Comparison of ENCODE assay signal across 8 mouse cellular contexts in the genomic region with DNA sequence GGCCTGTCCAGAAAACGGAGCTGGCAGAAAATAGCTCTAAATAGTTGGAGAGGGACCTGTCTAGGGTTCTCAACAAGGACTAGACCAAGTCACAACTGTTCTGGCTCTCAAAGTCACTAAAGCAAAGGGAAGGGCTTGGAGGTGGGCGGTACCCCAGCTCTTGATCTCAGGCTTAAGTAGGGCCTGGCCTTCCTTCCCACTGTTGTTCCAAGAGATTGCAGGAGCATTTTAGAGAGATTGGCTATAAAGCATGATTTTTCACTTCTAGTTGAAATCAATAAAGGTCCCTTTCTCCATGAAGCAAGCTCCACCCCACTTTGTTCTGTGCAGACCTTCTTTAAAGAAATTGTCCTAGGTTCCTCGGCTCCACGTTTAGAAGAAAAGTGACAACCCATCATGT. TPM values are rescaled to one million over a fixed set of nuclear protein-coding genes. Genes with fewer than 3 reads are reported as not detected.
DNase-seq lines count a peak whose midpoint lies in the region; ATAC-seq and TF ChIP-seq lines count a peak whose summit lies in the region.

No protein-coding gene starts in this region.

- TF ChIP-seq RAD21 in MEL (IDR thresholded peaks at IDR 0.05; ENCODE audit: low read depth, low read length), result no peak

- peak overlapping the region; percentile 88 to 100; a peak in 3 of 4 replicates for H3K4me3 ChIP-seq in heart, embryonic 14.5 days (ENCODE audit: control insufficient read depth in 1 of 2, insufficient read depth in 1 of 2, low read depth in 1 of 2, low read length in 2 of 2)
- peak overlapping the region; percentile 60 to 65 for H3K4me3 ChIP-seq in MEL (ENCODE audit: control insufficient read depth in 1 of 2, insufficient read depth in 1 of 2, low read depth in 2 of 2, low read length in 2 of 2)
- H3K4me3 ChIP-seq in hindbrain, embryonic 11.5 days (ENCODE audit: low read depth, low read length), result no peak overlapping the region
- peak overlapping the region; percentile 93 for H3K4me3 ChIP-seq in midbrain, embryonic 12.5 days

- TF ChIP-seq CTCF in MEL (IDR thresholded peaks at IDR 0.05 in 2 of 3, conservative IDR thresholded peaks at IDR 0.05 in 1 of 3; ENCODE audit: control insufficient read depth in 1 of 3, insufficient read depth in 1 of 3, low read depth in 2 of 3, low read length in 3 of 3, poor library complexity in 1 of 3, severe bottlenecking in 1 of 3), result no peak

- no peaks in the 10 kb centered on the region for H3K36me3 ChIP-seq in heart, embryonic 14.5 days (ENCODE audit: control insufficient read depth, insufficient read depth, low read length)
- H3K36me3 ChIP-seq in MEL (ENCODE audit: control insufficient read depth in 1 of 2, insufficient read depth in 2 of 2, low read length in 2 of 2), result peaks cover 0 to 16% of the 10 kb centered on the region in 2 experiments; a peak in 2 of 4 replicates
- H3K36me3 ChIP-seq in hindbrain, embryonic 11.5 days (ENCODE audit: control insufficient read depth, insufficient read depth, low read length), result no peaks in the 10 kb centered on the region
- no peaks in the 10 kb centered on the region for H3K36me3 ChIP-seq in midbrain, embryonic 12.5 days

- H3K79me2 ChIP-seq in MEL (ENCODE audit: control insufficient read depth, insufficient read depth, low read length, poor library complexity), result peaks cover 8% of the 10 kb centered on the region

- WGBS in heart, embryonic 14.5 days, result 61% methylated on average over 4 of the region's 4 CpGs
- 60% methylated on average over 4 of the region's 4 CpGs for WGBS in hindbrain, embryonic 11.5 days
- WGBS in midbrain, embryonic 12.5 days, result 69% methylated on average over 4 of the region's 4 CpGs

- no peak overlapping the region for H3K27ac ChIP-seq in heart, embryonic 14.5 days (replicated peaks in 1 of 2; ENCODE audit: control insufficient read depth in 1 of 2, insufficient read depth in 1 of 2, low read depth in 2 of 2, low read length in 2 of 2)
- peak overlapping the region; percentile 77 for H3K27ac ChIP-seq in MEL (ENCODE audit: control insufficient read depth, low read depth, low read length)
- H3K27ac ChIP-seq in hindbrain, embryonic 11.5 days (ENCODE audit: low read depth, low read length), result no peak overlapping the region
- no peak overlapping the region for H3K27ac ChIP-seq in midbrain, embryonic 12.5 days (replicated peaks)

- TF ChIP-seq POLR2A in MEL (IDR thresholded peaks at IDR 0.05; ENCODE audit: control insufficient read depth in 1 of 2, insufficient read depth in 1 of 2, low read depth in 1 of 2, low read length in 2 of 2, poor library complexity in 1 of 2), result no peak

- no peak for ATAC-seq in heart, embryonic 14.5 days (ENCODE audit: insufficient number of reproducible peaks, insufficient read depth, low FRiP score, low read depth)
- ATAC-seq in hindbrain, embryonic 11.5 days (ENCODE audit: low FRiP score), result no peak
- no peak for ATAC-seq in midbrain, embryonic 12.5 days (ENCODE audit: low FRiP score, low read depth)

- H3K9ac ChIP-seq in heart, embryonic 14.5 days (ENCODE audit: low read length), result peak overlapping the region; percentile 87
- H3K9ac ChIP-seq in MEL (ENCODE audit: control insufficient read depth, low read depth, low read length, poor library complexity, severe bottlenecking), result peak overlapping the region; percentile 85
- H3K9ac ChIP-seq in hindbrain, embryonic 11.5 days (ENCODE audit: low read depth, low read length), result peak overlapping the region; percentile 76
- H3K9ac ChIP-seq in midbrain, embryonic 12.5 days (replicated peaks), result peak overlapping the region; percentile 42; the same call in 1 of the 2 replicates

- no peaks in the 10 kb centered on the region for H3K27me3 ChIP-seq in heart, embryonic 14.5 days (ENCODE audit: control insufficient read depth, insufficient read depth, low read length)
- H3K27me3 ChIP-seq in MEL (ENCODE audit: control insufficient read depth in 1 of 2, insufficient read depth in 2 of 2, low read length in 2 of 2), result no peaks in the 10 kb centered on the region
- H3K27me3 ChIP-seq in hindbrain, embryonic 11.5 days (ENCODE audit: control insufficient read depth, insufficient read depth, low read length), result no peaks in the 10 kb centered on the region
- no peaks in the 10 kb centered on the region for H3K27me3 ChIP-seq in midbrain, embryonic 12.5 days

- TF ChIP-seq EP300 in MEL (IDR thresholded peaks at IDR 0.05; ENCODE audit: low read depth in 1 of 2, low read length in 2 of 2), result no peak

- peaks cover 4 to 9% of the 10 kb centered on the region in 2 experiments; a peak in 3 of 4 replicates for H3K4me1 ChIP-seq in heart, embryonic 14.5 days (ENCODE audit: control insufficient read depth in 2 of 2, insufficient read depth in 2 of 2, low read length in 2 of 2)
- H3K4me1 ChIP-seq in MEL (ENCODE audit: control insufficient read depth in 1 of 2, insufficient read depth in 2 of 2, low read length in 2 of 2), result peaks cover 2 to 21% of the 10 kb centered on the region in 2 experiments; a peak in 3 of 4 replicates
- H3K4me1 ChIP-seq in hindbrain, embryonic 11.5 days (replicated peaks; ENCODE audit: control insufficient read depth, insufficient read depth, low read length), result no peaks in the 10 kb centered on the region
- peaks cover 14% of the 10 kb centered on the region for H3K4me1 ChIP-seq in midbrain, embryonic 12.5 days

- no peak for DNase-seq in heart, adult 9 months (ENCODE audit: low spot score in 2 of 2)
- DNase-seq in MEL (ENCODE audit: low read depth, low spot score), result peak; percentile 75
- no peak for DNase-seq in hindbrain, embryonic 11.5 days (ENCODE audit: low spot score)
- no peak for DNase-seq in ovary, postnatal 36 days (ENCODE audit: low spot score)
- no peak for DNase-seq in cerebellum, postnatal 14 days
- no peak for DNase-seq in spleen, adult 12 weeks (ENCODE audit: low spot score)

- H3K9me3 ChIP-seq in heart, embryonic 14.5 days (ENCODE audit: control insufficient read depth, low read length), result no peaks in the 10 kb centered on the region
- H3K9me3 ChIP-seq in MEL (replicated peaks; ENCODE audit: insufficient read depth, low read length), result no peaks in the 10 kb centered on the region
- no peaks in the 10 kb centered on the region for H3K9me3 ChIP-seq in hindbrain, embryonic 11.5 days (ENCODE audit: control insufficient read depth, low read length)
- no peaks in the 10 kb centered on the region for H3K9me3 ChIP-seq in midbrain, embryonic 12.5 days

- peak overlapping the region; percentile 75 for H3K4me2 ChIP-seq in heart, embryonic 14.5 days (ENCODE audit: low read length)
- H3K4me2 ChIP-seq in hindbrain, embryonic 11.5 days (replicated peaks; ENCODE audit: low read depth, low read length), result peak overlapping the region; percentile 94
- peak overlapping the region; percentile 95 for H3K4me2 ChIP-seq in midbrain, embryonic 12.5 days (replicated peaks)

TF ChIP-seq in MEL, 35 proteins besides CTCF, POLR2A, EP300 and RAD21:
- TF ChIP-seq ELF1 (IDR thresholded peaks at IDR 0.05; ENCODE audit: low read depth, low read length) (0 out of 2 replicates have a peak, but pooled peaks have one; percentile 4), TCF12 (IDR thresholded peaks at IDR 0.05; ENCODE audit: low read depth, low read length) (no peak), E2F4 (IDR thresholded peaks at IDR 0.05; ENCODE audit: borderline replicate concordance, low read depth, low read length) (peak; percentile 38; the same call in 1 of the 2 replicates)

RNA-seq across cellular contexts. Expression of gene Pkmyt1, which starts 0.7 kb away (rescaled TPM):
- polyA plus RNA-seq in heart, embryonic 14.5 days (2014; fragmentation: Nextera tagmentation; extraction: Ambion mirVana), result 27.2 and 28.1 TPM in 2 replicates
- 15.8 and 16.6 TPM in 2 replicates for total RNA-seq in MEL (2012; rRNA removed)
- 10 to 100 TPM in 1 of 2 experiments, not detected in 1; 49.8 TPM for polyA plus RNA-seq in MEL (2012; ENCODE audit: insufficient read depth in 1 of 2, insufficient read length in 2 of 2, low read depth in 1 of 2, low replicate concordance in 2 of 2, missing spikeins in 1 of 2)
- 30.2 and 31.3 TPM in 2 replicates for polyA plus RNA-seq in hindbrain, embryonic 11.5 days (2014; fragmentation: Nextera tagmentation; extraction: Ambion mirVana)
- 36.9 and 40.8 TPM in 2 replicates for polyA plus RNA-seq in midbrain, embryonic 12.5 days (2016; fragmentation: Nextera tagmentation; extraction: Ambion mirVana)

RNA-seq across cellular contexts. Expression of gene 1520401A03Rik, which starts 2.9 kb away (rescaled TPM):
- not detected in 2 replicates for polyA plus RNA-seq in heart, embryonic 14.5 days (2014; fragmentation: Nextera tagmentation; extraction: Ambion mirVana)
- total RNA-seq in MEL (2012; rRNA removed), result not detected in 2 replicates
- not detected for polyA plus RNA-seq in MEL (2012; ENCODE audit: insufficient read depth in 1 of 2, insufficient read length in 2 of 2, low read depth in 1 of 2, low replicate concordance in 2 of 2, missing spikeins in 1 of 2)
- polyA plus RNA-seq in hindbrain, embryonic 11.5 days (2014; fragmentation: Nextera tagmentation; extraction: Ambion mirVana), result 0.08 TPM in 1 of 2 replicates, not detected in the other
- polyA plus RNA-seq in midbrain, embryonic 12.5 days (2016; fragmentation: Nextera tagmentation; extraction: Ambion mirVana), result 0.14 TPM in 1 of 2 replicates, not detected in the other

RNA-seq across cellular contexts. Expression of gene Paqr4, which starts 15.2 kb away (rescaled TPM):
- 10.6 and 12.7 TPM in 2 replicates for polyA plus RNA-seq in heart, embryonic 14.5 days (2014; fragmentation: Nextera tagmentation; extraction: Ambion mirVana)
- total RNA-seq in MEL (2012; rRNA removed), result 5.2 and 6.5 TPM in 2 replicates
- 10 to 100 TPM in 1 of 2 experiments, not detected in 1; 10.7 TPM for polyA plus RNA-seq in MEL (2012; ENCODE audit: insufficient read depth in 1 of 2, insufficient read length in 2 of 2, low read depth in 1 of 2, low replicate concordance in 2 of 2, missing spikeins in 1 of 2)
- polyA plus RNA-seq in hindbrain, embryonic 11.5 days (2014; fragmentation: Nextera tagmentation; extraction: Ambion mirVana), result 28.0 and 28.9 TPM in 2 replicates
- 40.4 and 41.2 TPM in 2 replicates for polyA plus RNA-seq in midbrain, embryonic 12.5 days (2016; fragmentation: Nextera tagmentation; extraction: Ambion mirVana)

RNA-seq across cellular contexts. Expression of gene Kremen2, which starts 20.2 kb away (rescaled TPM):
- not detected in 2 replicates for polyA plus RNA-seq in heart, embryonic 14.5 days (2014; fragmentation: Nextera tagmentation; extraction: Ambion mirVana)
- 0.10 TPM in 1 of 2 replicates, not detected in the other for total RNA-seq in MEL (2012; rRNA removed)
- polyA plus RNA-seq in MEL (2012; ENCODE audit: insufficient read depth in 1 of 2, insufficient read length in 2 of 2, low read depth in 1 of 2, low replicate concordance in 2 of 2, missing spikeins in 1 of 2), result under 1 TPM in 1 of 2 experiments, not detected in 1; 0.11 TPM
- polyA plus RNA-seq in hindbrain, embryonic 11.5 days (2014; fragmentation: Nextera tagmentation; extraction: Ambion mirVana), result 2.0 and 2.6 TPM in 2 replicates
- polyA plus RNA-seq in midbrain, embryonic 12.5 days (2016; fragmentation: Nextera tagmentation; extraction: Ambion mirVana), result 1.2 and 1.5 TPM in 2 replicates

RNA-seq across cellular contexts. Expression of gene Cldn9, which starts 41.7 kb away (rescaled TPM):
- 0.14 TPM in 1 of 2 replicates, not detected in the other for polyA plus RNA-seq in heart, embryonic 14.5 days (2014; fragmentation: Nextera tagmentation; extraction: Ambion mirVana)
- total RNA-seq in MEL (2012; rRNA removed), result 0.19 and 0.26 TPM in 2 replicates
- polyA plus RNA-seq in MEL (2012; ENCODE audit: insufficient read depth in 1 of 2, insufficient read length in 2 of 2, low read depth in 1 of 2, low replicate concordance in 2 of 2, missing spikeins in 1 of 2), result under 1 TPM in 1 of 2 experiments, not detected in 1; 0.18 TPM
- 4.1 and 6.5 TPM in 2 replicates for polyA plus RNA-seq in hindbrain, embryonic 11.5 days (2014; fragmentation: Nextera tagmentation; extraction: Ambion mirVana)
- polyA plus RNA-seq in midbrain, embryonic 12.5 days (2016; fragmentation: Nextera tagmentation; extraction: Ambion mirVana), result 0.84 TPM in 2 replicates
